Mouse (Mus musculus): ENCODE results near the gene Cnpy2.

DNA sequence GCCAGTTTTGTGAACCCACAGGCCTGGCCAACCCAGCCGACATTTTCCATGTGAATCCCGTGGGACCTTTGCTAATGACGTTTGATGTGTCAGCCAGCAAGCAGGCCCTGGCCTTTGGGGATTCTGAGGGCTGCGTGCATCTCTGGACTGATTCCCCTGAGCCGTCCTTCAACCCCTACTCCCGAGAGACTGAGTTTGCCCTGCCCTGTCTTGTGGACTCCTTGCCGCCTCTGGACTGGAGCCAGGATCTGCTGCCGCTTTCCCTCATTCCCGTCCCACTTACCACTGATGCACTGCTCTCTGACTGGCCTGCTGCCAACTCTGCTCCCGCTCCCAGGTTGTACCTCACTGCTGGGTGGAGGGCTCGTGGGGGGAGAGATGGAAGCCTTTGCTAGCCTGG, 12.1 kb upstream of the Cnpy2 start:
- TF ChIP-seq CTCF (IDR thresholded peaks at IDR 0.05; ENCODE audit: low read depth, low read length) (no peak), POLR2A (IDR thresholded peaks at IDR 0.05; ENCODE audit: extremely low read depth, insufficient read depth, low read length) (no peak)
